Mouse (Mus musculus): ENCODE data around the gene Slc9a5. TPM values are rescaled to one million over a fixed set of nuclear protein-coding genes. Genes with fewer than 3 reads are reported as not detected.

Gene Slc9a5
- total and polyA plus RNA-seq, 3 experiments = 0.95 to 4.5 (median 3.1) TPM

- Histone ChIP-seq H3K27ac (ENCODE audit: insufficient read depth, low read depth) (no peak overlapping the region), H3K36me3 (replicated peaks in 1 of 2; ENCODE audit: control insufficient read depth in 1 of 2, insufficient read depth in 1 of 2, low read length in 1 of 2) (peaks cover 74 to 99% of the 10 kb centered on the region in 2 experiments), H3K4me2 (ENCODE audit: insufficient read depth, low read depth, poor library complexity, severe bottlenecking) (no peak overlapping the region), H3K9ac (ENCODE audit: insufficient read depth, low read depth) (no peak overlapping the region), H3K4me1 (ENCODE audit: control insufficient read depth in 1 of 2, insufficient read depth in 2 of 2) (no peaks in the 10 kb centered on the region), H3K9me3 (replicated peaks; ENCODE audit: low read length) (peaks cover 2% of the 10 kb centered on the region), H3K27me3 (replicated peaks) (no peaks in the 10 kb centered on the region), H3K79me2 (replicated peaks; ENCODE audit: control insufficient read depth, extremely low read depth, insufficient read depth, poor library complexity, severe bottlenecking) (no peaks in the 10 kb centered on the region), H3K4me3 (replicated peaks in 1 of 3; ENCODE audit: low read depth in 2 of 3, low read length in 2 of 3, poor library complexity in 1 of 3) (no peak overlapping the region)
- TF ChIP-seq E2F4 (IDR thresholded peaks at IDR 0.05; ENCODE audit: insufficient replicate concordance, low read depth, low read length) (no peak), CHD2 (IDR thresholded peaks at IDR 0.05; ENCODE audit: low read length) (no peak), ZMIZ1 (IDR thresholded peaks at IDR 0.05; ENCODE audit: low read depth, low read length) (no peak), USF2 (conservative IDR thresholded peaks at IDR 0.05; ENCODE audit: low read depth, low read length) (no peak), MXI1 (IDR thresholded peaks at IDR 0.05; ENCODE audit: low read depth, low read length) (no peak), UBTF (IDR thresholded peaks at IDR 0.05; ENCODE audit: low read depth, low read length) (no peak), JUN (IDR thresholded peaks at IDR 0.05; ENCODE audit: insufficient read depth, low read depth, low read length) (no peak), CHD1 (IDR thresholded peaks at IDR 0.05; ENCODE audit: low read depth, low read length) (no peak), ZKSCAN1 (IDR thresholded peaks at IDR 0.05; ENCODE audit: borderline replicate concordance, low read depth, low read length) (no peak), TCF12 (IDR thresholded peaks at IDR 0.05; ENCODE audit: low read depth, low read length) (no peak)
- dilution Hi-C loops (cut with MboI; ENCODE audit: extremely low pct_ligation_motif_present, extremely low pct_unique_long_range_greater_than_20kb, low sequenced_read_pairs) = no loop called here
- DNase-seq (ENCODE audit: extremely low read depth) = no peak
- in situ Hi-C loops (cut with MboI; ENCODE audit: low pct_ligation_motif_present, low pct_unique_long_range_greater_than_20kb, low sequenced_read_pairs) = no loop called here
Measured at GRCm38 (mm10) chr8:105313622-105314402, 34.8 kb upstream of the Slc9a5 start.

GRCm38 (mm10) chr8:105315073-105315769 lies 33.4 kb upstream of the Slc9a5 start:
- H3K27me3 ChIP-seq (replicated peaks) = no peaks in the 10 kb centered on the region
- H3K4me3 ChIP-seq (replicated peaks in 1 of 3; ENCODE audit: low read depth in 2 of 3, low read length in 2 of 3, poor library complexity in 1 of 3) = no peak overlapping the region
- H3K9ac ChIP-seq (ENCODE audit: insufficient read depth, low read depth) = no peak overlapping the region
- in situ Hi-C loops (cut with MboI; ENCODE audit: low pct_ligation_motif_present, low pct_unique_long_range_greater_than_20kb, low sequenced_read_pairs) (no loop called here), dilution Hi-C loops (cut with MboI; ENCODE audit: extremely low pct_ligation_motif_present, extremely low pct_unique_long_range_greater_than_20kb, low sequenced_read_pairs) (no loop called here)
- H3K4me2 ChIP-seq (ENCODE audit: insufficient read depth, low read depth, poor library complexity, severe bottlenecking) = no peak overlapping the region
- TF ChIP-seq BHLHE40 (IDR thresholded peaks at IDR 0.05; ENCODE audit: low read depth, low read length) (no peak), MAX (IDR thresholded peaks at IDR 0.05; ENCODE audit: low read length) (no peak)
- H3K27ac ChIP-seq (ENCODE audit: insufficient read depth, low read depth) = no peak overlapping the region
- no peaks in the 10 kb centered on the region for H3K4me1 ChIP-seq (ENCODE audit: control insufficient read depth in 1 of 2, insufficient read depth in 2 of 2)
- peaks cover 2% of the 10 kb centered on the region for H3K9me3 ChIP-seq (replicated peaks; ENCODE audit: low read length)
- no peak for DNase-seq (ENCODE audit: extremely low read depth)
- no peaks in the 10 kb centered on the region for H3K79me2 ChIP-seq (replicated peaks; ENCODE audit: control insufficient read depth, extremely low read depth, insufficient read depth, poor library complexity, severe bottlenecking)
- peaks cover 60 to 99% of the 10 kb centered on the region in 2 experiments for H3K36me3 ChIP-seq (replicated peaks in 1 of 2; ENCODE audit: control insufficient read depth in 1 of 2, insufficient read depth in 1 of 2, low read length in 1 of 2)
